Mouse (Mus musculus) spleen, adult 2 months (tissue): ENCODE results near the gene Lrrc10b.

Experiments
- CTCF ChIP-seq: fragments of 200-500 bp; IDR thresholded peaks from 2 replicates; pipeline ENCODE4 v1.5.1; 2011; ENCODE audit warnings: mild to moderate bottlenecking, inconsistent platforms; ENCODE audit not compliant: insufficient read depth, insufficient read length, insufficient replicate concordance; ENCODE audit errors: extremely low read depth
- POLR2A ChIP-seq: fragments of 200-500 bp; IDR thresholded peaks from 2 replicates; pipeline ENCODE4 v1.6.1; 2011; ENCODE audit warnings: low read depth, low read length, inconsistent platforms

DNA sequence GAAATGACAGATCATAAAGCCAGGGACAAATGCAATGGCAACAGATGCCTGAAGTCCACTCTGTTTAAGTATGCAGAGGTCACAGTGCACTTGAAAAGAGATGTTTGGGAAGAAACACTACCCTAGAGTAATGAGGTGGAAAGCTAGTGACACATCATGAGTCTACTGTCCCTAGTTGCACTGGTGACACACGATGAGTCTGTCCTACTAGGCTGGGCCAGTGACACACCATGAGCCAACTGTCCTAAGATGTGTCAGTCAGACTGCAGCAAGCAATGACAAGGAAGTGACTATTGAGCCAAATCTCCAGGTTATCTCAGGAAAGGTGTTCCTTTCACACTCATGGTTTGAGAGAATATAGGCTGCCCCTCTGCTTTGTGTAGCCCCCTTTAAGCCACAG is 38.4 kb upstream of the Lrrc10b start:
- TF ChIP-seq CTCF: no peak
- TF ChIP-seq POLR2A: no peak
